Mouse (Mus musculus) left cerebral cortex, adult 2 months (tissue): Measurements from ENCODE around the gene Senp7. TPM values are rescaled to one million over a fixed set of nuclear protein-coding genes. Genes with fewer than 3 reads are reported as not detected.
"Not testable (repeated sequence)": the region's sequence is repeated elsewhere in the genome, so short reads cannot be mapped to it uniquely, and the experiment has no call there.

Experiments used
- DNase-seq, 2 experiments: peaks; one replicate each; pipeline ENCODE4 v3.0.0; 2021 to 2022; ENCODE audit warnings: low spot score in 2 of 2, mixed read lengths in 1 of 2; ENCODE audit errors: extremely low spot score in 1 of 2
- H3K27ac ChIP-seq: fragments of 200-600 bp; 2 replicates; pipeline ENCODE4 v1.8.1; 2022
- H3K4me3 ChIP-seq: fragments of 200-600 bp; 2 replicates; pipeline ENCODE4 v1.8.1; 2022
- CTCF ChIP-seq: fragments of 200-600 bp; IDR thresholded peaks from 2 replicates; pipeline ENCODE4 v1.8.1; 2022; ENCODE audit warnings: antibody characterized with exemption, mild to moderate bottlenecking, moderate library complexity
- intact Hi-C: fragments of 180-260 bp; cut with DNase I; formaldehyde crosslinking; loops from one replicate; pipeline ENCODE4 v1.15.1; 2025
- long read RNA-seq, 2 experiments: library from polyadenylated mRNA; stranded (forward); transcript quantifications; one replicate each; pipeline ENCODE4 v2.0.0; 2021; ENCODE audit warnings: borderline mapping rate in 2 of 2
- total RNA-seq, 2 experiments: library from RNA; stranded (reverse); gene quantifications; 2 replicates each; pipeline ENCODE4 v1.2.3; 2021

Senp7 gene
- 10 to 100 TPM; 41.7 to 44.4 TPM for total RNA-seq
- long read RNA-seq, experiment 1, full-length matches to known transcripts, result 10 of 27 reads
- long read RNA-seq, experiment 1, partial matches to known transcripts, result 1 of 27 reads
- long read RNA-seq, experiment 1, other reads (novel, unspliced or antisense), result 16 of 27 reads
- long read RNA-seq, experiment 2, full-length matches to known transcripts, result 7 of 19 reads
- long read RNA-seq, experiment 2, partial matches to known transcripts, result 1 of 19 reads
- long read RNA-seq, experiment 2, other reads (novel, unspliced or antisense), result 11 of 19 reads

- intact Hi-C loops, H3K4me3 ChIP-seq, DNase-seq, H3K27ac ChIP-seq: not testable (repeated sequence)
Measured at GRCm38 (mm10) chr16:56048038-56048437, at the start of gene Senp7. Gene Senp7 (plus strand): TSS chr16:56048338.

- TF ChIP-seq CTCF, result no peak
- Histone ChIP-seq H3K4me3 (no peak overlapping the region), H3K27ac (peak overlapping the region; percentile 24; the same call in 1 of the 2 replicates)
- DNase-seq, result no peak
- intact Hi-C loops, result no loop called here
Measured at GRCm38 (mm10) chr16:56006798-56007197, 41.3 kb upstream of the Senp7 start.

- intact Hi-C loops, result no loop called here
- no peak for TF ChIP-seq CTCF
- Histone ChIP-seq H3K27ac (no peak overlapping the region), H3K4me3 (no peak overlapping the region)
- no peak for DNase-seq
Measured at GRCm38 (mm10) chr16:56008862-56009261, 39.3 kb upstream of the Senp7 start.

DNA sequence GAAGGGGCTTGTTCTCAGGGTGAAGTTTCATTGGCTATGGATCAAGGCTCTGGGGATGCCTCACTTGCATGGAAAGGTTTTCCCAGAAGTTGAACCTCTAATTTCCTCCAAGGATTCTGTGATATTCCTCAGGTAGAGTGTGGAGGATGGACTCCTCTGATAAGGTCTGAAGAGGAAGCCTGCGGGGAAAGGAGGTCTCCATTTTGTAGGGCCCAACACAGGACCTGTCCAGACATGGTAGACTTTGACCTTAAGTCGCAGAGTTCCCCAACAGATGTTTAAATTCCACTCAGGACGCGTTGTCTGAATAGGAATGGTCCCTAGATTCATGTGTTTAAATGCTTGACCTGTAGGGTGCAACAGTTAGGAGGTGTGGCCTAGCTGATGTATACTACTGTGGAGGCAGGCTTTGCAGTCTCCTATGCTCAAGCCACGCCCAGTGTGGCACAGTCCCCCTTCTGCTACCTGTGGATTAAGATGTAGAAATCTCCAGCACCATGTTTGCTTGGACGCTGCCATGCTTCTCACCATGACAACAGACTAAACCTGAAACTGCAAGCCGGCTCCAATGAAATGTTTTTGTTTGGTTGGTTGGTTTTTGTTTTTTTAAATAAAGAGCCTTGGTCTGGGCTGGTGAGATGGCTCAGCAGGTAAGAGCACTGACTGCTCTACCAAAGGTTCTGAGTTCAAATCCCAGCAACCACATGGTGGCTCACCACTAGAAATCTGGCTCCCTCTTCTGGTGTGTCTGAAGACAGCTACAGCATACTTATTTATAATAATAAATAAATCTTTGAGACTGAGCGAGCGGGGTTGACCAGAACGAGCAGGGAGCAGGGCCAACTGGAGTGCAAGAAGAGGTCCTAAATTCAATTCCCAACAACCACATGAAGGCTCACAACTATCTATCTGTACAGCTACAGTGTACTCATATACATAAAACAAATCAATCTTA is 35.1 kb upstream of the Senp7 start:
- Histone ChIP-seq H3K27ac (no peak overlapping the region), H3K4me3 (no peak overlapping the region)
- intact Hi-C loops, result loop anchor here (5.0 kb wide), 1 partner anchor 36 kb away; no protein-coding TSS in a partner anchor
- peak; percentile 14; the same call in 1 of the 2 replicates for TF ChIP-seq CTCF
- DNase-seq, result no peak

GRCm38 (mm10) chr16:56014076-56014475 is 34.1 kb upstream of the Senp7 start:
- no peak overlapping the region for H3K4me3 ChIP-seq
- intact Hi-C loops, result loop anchor here (5.0 kb wide), 1 partner anchor 37 kb away; no protein-coding TSS in a partner anchor
- H3K27ac ChIP-seq, result no peak overlapping the region
- TF ChIP-seq CTCF, result no peak
- no peak for DNase-seq

GRCm38 (mm10) chr16:56019660-56020059 is 28.5 kb upstream of the Senp7 start:
- TF ChIP-seq CTCF, result no peak
- DNase-seq, result no peak
- no peak overlapping the region for H3K27ac ChIP-seq
- intact Hi-C loops, result no loop called here
- H3K4me3 ChIP-seq, result no peak overlapping the region

DNA sequence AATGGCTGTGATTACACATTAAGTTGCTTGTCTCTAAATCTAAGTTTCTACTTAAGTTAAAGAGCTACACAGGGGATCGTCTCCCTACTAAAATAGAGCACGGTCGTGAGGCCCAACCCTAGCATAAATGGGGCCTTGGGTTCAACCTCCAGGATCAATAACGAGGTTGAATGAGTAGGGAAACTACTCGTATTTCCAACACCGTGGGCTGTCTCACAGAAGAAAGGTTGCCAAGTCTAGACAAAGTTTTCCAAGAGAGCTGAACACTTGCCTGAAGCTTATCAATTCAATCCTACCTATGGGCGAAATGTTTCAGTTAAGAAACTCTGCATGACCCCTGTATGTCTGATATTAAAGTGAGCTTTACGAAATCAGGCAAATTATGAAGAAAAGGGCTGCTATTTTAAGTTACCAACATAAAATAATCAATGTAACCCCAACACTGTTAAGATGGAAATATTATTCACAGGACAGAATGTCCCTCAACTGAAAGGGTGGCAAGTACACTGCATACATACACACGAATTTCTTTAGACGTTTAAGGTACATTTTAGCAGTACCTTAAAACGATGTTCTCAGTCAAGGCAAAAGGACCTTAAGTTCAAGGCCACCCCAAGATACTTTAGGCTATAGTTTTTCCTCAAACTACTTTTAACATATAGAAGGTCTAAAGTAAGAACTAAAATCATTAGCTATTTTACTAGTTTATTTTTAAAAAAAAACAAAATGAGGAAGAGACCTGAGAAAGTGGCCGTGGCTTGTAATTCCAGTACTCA is 20.1 kb upstream of the Senp7 start:
- no peak for TF ChIP-seq CTCF
- peak overlapping the region; percentile 97; the same call in 1 of the 2 replicates for H3K27ac ChIP-seq
- DNase-seq, result no peak
- H3K4me3 ChIP-seq, result peak overlapping the region; percentile 92
- intact Hi-C loops, result no loop called here

DNA sequence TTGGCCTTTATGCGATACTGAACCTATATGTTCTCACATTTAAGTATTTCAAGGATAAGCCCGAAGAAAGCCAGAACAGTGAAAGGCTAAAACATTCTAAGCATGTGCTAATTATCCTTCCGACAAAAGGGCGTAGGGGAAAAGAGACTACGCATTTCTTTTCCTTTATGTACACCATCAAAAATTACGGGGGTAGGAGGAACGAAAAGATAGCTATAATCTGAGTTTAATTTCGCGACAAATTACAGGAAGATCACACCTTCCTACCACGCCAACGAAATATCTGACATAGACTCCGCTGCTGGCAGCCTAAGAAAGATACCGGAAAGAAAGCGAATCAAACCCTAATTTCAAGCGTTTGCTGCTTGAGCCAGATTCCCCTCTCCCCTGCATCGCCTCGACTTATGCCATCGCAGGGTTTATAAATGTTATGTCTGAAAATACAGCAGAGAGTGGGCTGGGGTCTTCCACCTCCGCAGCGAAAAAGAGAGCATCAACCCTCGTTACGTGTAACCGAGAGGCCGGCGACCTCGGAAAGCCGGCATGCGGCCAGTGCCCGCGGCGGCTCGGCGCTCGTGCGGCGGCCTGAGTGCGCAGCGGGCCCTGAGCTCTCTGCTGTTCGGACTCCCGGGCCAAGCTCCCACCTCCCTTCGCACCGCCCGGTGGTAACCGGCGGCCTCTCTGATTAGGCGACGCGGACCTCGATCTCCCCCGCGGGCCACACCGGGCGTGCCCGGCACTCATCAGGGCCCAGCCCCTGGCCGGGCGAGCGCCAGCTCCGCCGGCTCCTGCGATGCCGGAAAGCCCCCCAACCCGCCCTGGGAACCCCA is 19.2 kb upstream of the Senp7 start:
- Histone ChIP-seq H3K4me3 (peak overlapping the region; percentile 92), H3K27ac (peak overlapping the region; percentile 97)
- intact Hi-C loops, result loop anchor here (1.0 kb wide), 2 partner anchors 8 to 55 kb away; partner anchors contain the start of gene Trmt10c
- no peak for TF ChIP-seq CTCF
- DNase-seq, result no peak

DNA sequence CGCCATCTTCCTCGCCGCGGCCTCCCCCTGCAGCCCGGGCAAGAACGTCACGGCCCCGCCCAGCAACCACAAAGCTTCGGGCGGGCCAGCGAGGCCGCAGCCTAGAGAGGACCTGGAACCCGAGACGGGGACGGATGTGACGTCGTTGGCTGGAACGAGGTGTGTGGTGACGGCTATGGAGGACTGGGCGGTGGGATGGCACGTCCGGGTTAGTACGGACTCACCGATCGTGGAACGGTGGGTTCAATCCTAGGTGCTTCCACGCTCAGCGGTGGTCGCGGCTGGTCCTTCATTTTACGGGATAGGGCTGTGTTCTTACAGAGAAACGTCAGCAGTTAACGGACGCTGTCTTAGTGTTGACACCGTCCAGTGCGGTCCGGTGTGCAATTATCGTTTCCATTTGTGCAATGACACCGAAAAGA is 18.5 kb upstream of the Senp7 start, which contains the start of gene Pcnp:
TSS of gene Pcnp (minus strand) at position 79 of the 422 bp plus-strand sequence.
- peak; percentile 96 to 98 for DNase-seq
- Histone ChIP-seq H3K4me3 (peak within 1 kb of the TSS; percentile 92), H3K27ac (peak within 1 kb of the TSS; percentile 97)
- intact Hi-C loops, result loop anchor here (1.0 to 2.0 kb wide), 3 partner anchors 8 to 55 kb away; partner anchors contain the start of gene Trmt10c
- no peak for TF ChIP-seq CTCF

GRCm38 (mm10) chr16:56034566-56034965 is 13.6 kb upstream of the Senp7 start:
- intact Hi-C loops, result no loop called here
- Histone ChIP-seq H3K27ac (no peak overlapping the region), H3K4me3 (no peak overlapping the region)
- no peak for DNase-seq
- TF ChIP-seq CTCF, result no peak

DNA sequence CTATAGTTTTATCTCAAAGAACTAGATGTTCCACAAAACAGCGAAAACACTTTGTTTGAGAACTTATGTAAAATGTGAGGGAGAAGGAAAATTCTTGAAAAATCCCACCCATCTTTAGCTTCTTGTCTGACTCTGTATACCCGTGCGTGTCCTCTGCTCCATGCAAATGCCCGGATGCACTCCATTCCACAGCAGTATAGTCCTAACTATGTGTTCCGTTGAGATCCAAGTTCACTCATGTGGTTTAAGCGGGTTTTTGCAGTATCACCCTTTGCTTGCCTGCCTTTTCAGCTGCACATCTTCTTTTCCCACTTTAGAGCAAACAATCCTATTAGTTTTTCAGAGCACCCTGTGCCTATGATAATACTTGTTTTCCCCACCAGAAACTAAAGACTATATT is 11.6 kb upstream of the Senp7 start:
- no peak for DNase-seq
- intact Hi-C loops, result no loop called here

More for the DNA sequence above, 11.6 kb upstream of the Senp7 start:
- peak overlapping the region; percentile 91 for H3K4me3 ChIP-seq
- H3K27ac ChIP-seq, result no peak overlapping the region
- TF ChIP-seq CTCF, result no peak
